Mouse (Mus musculus) hematopoietic stem cell, adult 5-6 weeks (primary cell): Measurements from ENCODE around the gene Rnft1. TPM values are rescaled to one million over a fixed set of nuclear protein-coding genes. Genes with fewer than 3 reads are reported as not detected.

Experiments used
- total RNA-seq: library from RNA; stranded (forward); fragments of 172-1452, 232-1000 nt; gene quantifications from 2 replicates; pipeline ENCODE4 v1.2.3, GENCODE M21; 2017

Gene Rnft1
- total RNA-seq, 1 experiment from 2014 or later = 17.4 TPM

Other genes with a start within 250 kb of the Rnft1 start
- 30.8 and 34.4 TPM in 2 replicates for gene Ints2, start 227.1 kb upstream of the Rnft1 start, total RNA-seq
- 69.2 and 73.0 TPM in 2 replicates for gene Med13, start 127.1 kb upstream of the Rnft1 start, total RNA-seq
- 41.5 and 63.2 TPM in 2 replicates for gene Rps6kb1, start 60.1 kb downstream of the Rnft1 start, total RNA-seq
- 8.8 and 13.1 TPM in 2 replicates for gene Tubd1, start 60.3 kb downstream of the Rnft1 start, total RNA-seq
- gene Vmp1, start 199.2 kb downstream of the Rnft1 start, total RNA-seq = 137 and 202 TPM in 2 replicates
- 26.0 and 28.4 TPM in 2 replicates for gene Ptrh2, start 199.3 kb downstream of the Rnft1 start, total RNA-seq